Mouse (Mus musculus) lung, postnatal 0 days (tissue): Measurements from ENCODE around the gene Btbd3. TPM values are rescaled to one million over a fixed set of nuclear protein-coding genes. Genes with fewer than 3 reads are reported as not detected.

ENCODE experiments used
- ATAC-seq: fragments of 200-750 bp; cut with Nextera tagmentation; 2 replicates; pipeline ENCODE4 v1.8.0; 2017; ENCODE audit warnings: moderate library complexity
- DNase-seq: peaks from one replicate; pipeline ENCODE4 v3.0.0-alpha.2; 2016; ENCODE audit warnings: low spot score
- H3K27ac ChIP-seq: fragments of 300-500 bp; sonication (generic); 2 replicates; pipeline ENCODE4 v1.5.1; 2014; ENCODE audit warnings: antibody characterized with exemption, mild to moderate bottlenecking, low read length, mixed read lengths
- H3K27me3 ChIP-seq: fragments of 300-500 bp; sonication (generic); replicated peaks from 2 replicates; pipeline ENCODE4 v1.6.1; 2014; ENCODE audit warnings: low read length, mixed read lengths; ENCODE audit not compliant: insufficient read depth
- H3K36me3 ChIP-seq: fragments of 300-500 bp; sonication (generic); 2 replicates; pipeline ENCODE4 v1.6.1; 2014; ENCODE audit warnings: low read length, mixed read lengths; ENCODE audit not compliant: insufficient read depth
- H3K4me1 ChIP-seq: fragments of 300-500 bp; sonication (generic); 2 replicates; pipeline ENCODE4 v1.6.1; 2014; ENCODE audit warnings: antibody characterized with exemption, low read depth, low read length, mixed read lengths; ENCODE audit not compliant: insufficient read depth
- H3K4me2 ChIP-seq: fragments of 300-500 bp; sonication (generic); replicated peaks from 2 replicates; pipeline ENCODE4 v1.6.1; 2014; ENCODE audit warnings: low read depth, mild to moderate bottlenecking, low read length, moderate library complexity, mixed read lengths
- H3K4me3 ChIP-seq: fragments of 300-500 bp; sonication (generic); 2 replicates; pipeline ENCODE4 v1.5.1; 2014; ENCODE audit warnings: low read depth, low read length
- H3K9ac ChIP-seq: fragments of 300-500 bp; sonication (generic); replicated peaks from 2 replicates; pipeline ENCODE4 v1.6.1; 2014; ENCODE audit warnings: low read depth, mild to moderate bottlenecking
- H3K9me3 ChIP-seq: fragments of 300-500 bp; sonication (generic); 2 replicates; pipeline ENCODE4 v1.6.1; 2016; ENCODE audit warnings: low read length, mixed read lengths
- CTCF ChIP-seq: IDR thresholded peaks from 2 replicates; pipeline ENCODE4 v1.5.1; 2016; ENCODE audit warnings: antibody characterized with exemption, mild to moderate bottlenecking
- EP300 ChIP-seq: IDR thresholded peaks from 2 replicates; pipeline ENCODE4 v1.6.1; 2016; ENCODE audit warnings: antibody characterized with exemption, mild to moderate bottlenecking, control low read depth
- WGBS: fragments of 180-500 bp; shearing (Covaris S2); extraction: QIAGEN DNeasy Blood & Tissue Kit; methylation state at CpG from one replicate; pipeline ENCODE4 v1.1.7; 2014; 5-methylcytosine and 5-hydroxymethylcytosine counted together
- polyA plus RNA-seq: library from polyadenylated mRNA; unstranded; fragments of >200 nt; fragmentation: Nextera tagmentation; extraction: Ambion mirVana; gene quantifications from 2 replicates; pipeline ENCODE4 v1.2.1, GENCODE M21; 2015

Btbd3 gene
- polyA plus RNA-seq, 1 experiment from 2014 or later: 58.6 TPM

DNA sequence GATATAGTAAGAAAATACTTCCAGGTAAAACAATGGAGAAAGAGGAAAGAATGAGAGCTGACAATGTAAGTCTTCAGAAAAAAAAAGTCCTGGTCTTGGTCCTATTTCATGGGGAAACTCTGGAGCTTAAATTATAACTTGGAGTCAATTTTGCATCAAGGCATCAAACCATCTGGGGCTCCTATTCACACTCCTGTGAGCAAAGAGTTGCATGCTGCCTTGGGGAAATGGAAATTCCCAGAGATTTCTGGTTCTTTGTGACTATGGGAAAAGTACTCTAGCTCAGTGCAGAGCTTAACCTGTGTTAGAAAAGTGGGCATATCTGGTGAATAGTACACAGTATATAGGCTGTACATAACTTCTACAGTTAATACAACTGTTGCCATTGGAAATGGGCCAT is 356.0 kb downstream of the Btbd3 start:
- H3K4me1 ChIP-seq: no peaks in the 10 kb centered on the region
- no peaks in the 10 kb centered on the region for H3K36me3 ChIP-seq
- no peak overlapping the region for H3K4me3 ChIP-seq
- H3K27ac ChIP-seq: no peak overlapping the region
- H3K9me3 ChIP-seq: no peaks in the 10 kb centered on the region
- DNase-seq (no peak), ATAC-seq (no peak)
- TF ChIP-seq CTCF (no peak), EP300 (no peak)
- H3K4me2 ChIP-seq: no peak overlapping the region
- no peaks in the 10 kb centered on the region for H3K27me3 ChIP-seq
- no peak overlapping the region for H3K9ac ChIP-seq

DNA sequence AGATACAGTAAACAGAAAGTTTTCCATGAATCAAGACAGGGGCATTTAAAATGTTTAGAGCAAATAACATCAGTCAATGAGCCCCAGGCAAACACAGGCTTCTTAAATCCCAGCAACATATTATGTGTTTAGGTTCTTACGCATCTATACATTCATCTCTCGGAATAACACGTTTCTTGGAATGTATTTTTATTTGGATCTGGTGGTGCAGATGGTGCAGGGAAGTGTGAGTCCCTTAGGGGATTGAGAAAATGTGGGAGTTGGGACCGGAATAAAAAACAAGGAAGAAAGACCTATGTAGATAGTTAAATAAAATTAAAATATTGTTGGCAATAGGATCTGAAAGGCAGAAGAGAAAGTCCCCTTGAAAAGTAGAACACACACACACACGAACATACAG is 361.1 kb downstream of the Btbd3 start:
- Histone ChIP-seq H3K27me3 (no peaks in the 10 kb centered on the region), H3K9ac (no peak overlapping the region), H3K36me3 (no peaks in the 10 kb centered on the region), H3K9me3 (no peaks in the 10 kb centered on the region), H3K4me2 (no peak overlapping the region), H3K4me3 (no peak overlapping the region), H3K4me1 (no peaks in the 10 kb centered on the region), H3K27ac (no peak overlapping the region)
- 83% methylated on average over 5 of the region's 5 CpGs for WGBS
- DNase-seq (no peak), ATAC-seq (no peak)
- no peak for TF ChIP-seq EP300
- TF ChIP-seq CTCF: no peak
